Mouse (Mus musculus) cortical plate, adult 2 months (tissue): Measurements from ENCODE around the gene Nr2f2. TPM values are rescaled to one million over a fixed set of nuclear protein-coding genes. Genes with fewer than 3 reads are reported as not detected.

ENCODE experiments used
- H3K27ac ChIP-seq: fragments of 200-500 bp; 2 replicates; pipeline ENCODE4 v1.5.1; 2012; ENCODE audit warnings: low read length, control low read depth, inconsistent platforms; ENCODE audit not compliant: insufficient read depth
- H3K4me1 ChIP-seq: fragments of 200-500 bp; 2 replicates; pipeline ENCODE4 v1.6.1; 2011; ENCODE audit warnings: low read length; ENCODE audit not compliant: control insufficient read depth, insufficient read depth
- H3K4me3 ChIP-seq: fragments of 200-500 bp; 2 replicates; pipeline ENCODE4 v1.5.1; 2011; ENCODE audit warnings: mild to moderate bottlenecking, low read length, control low read depth; ENCODE audit not compliant: insufficient read depth
- CTCF ChIP-seq: fragments of 200-500 bp; IDR thresholded peaks from 2 replicates; pipeline ENCODE4 v1.5.1; 2011; ENCODE audit warnings: mild to moderate bottlenecking, control low read depth, low read length; ENCODE audit not compliant: insufficient read depth; ENCODE audit errors: extremely low read depth
- POLR2A ChIP-seq: fragments of 200-500 bp; IDR thresholded peaks from 2 replicates; pipeline ENCODE4 v1.6.1; 2011; ENCODE audit warnings: mild to moderate bottlenecking, low read length, control low read depth; ENCODE audit not compliant: insufficient read depth; ENCODE audit errors: extremely low read depth
- polyA plus RNA-seq: library from polyadenylated mRNA; depleted of rRNA; stranded (reverse); fragments of >200 nt; gene quantifications from 2 replicates; pipeline ENCODE4 v1.2.3, GENCODE M21; 2012

The Nr2f2 gene
- polyA plus RNA-seq, 1 experiment = 21.2 TPM

GRCm38 (mm10) chr7:70358848-70359591, 7.5 kb downstream of the Nr2f2 start:
- Histone ChIP-seq H3K27ac (peak overlapping the region; percentile 90), H3K4me3 (peak overlapping the region; percentile 61), H3K4me1 (no peaks in the 10 kb centered on the region)
- TF ChIP-seq POLR2A (no peak), CTCF (no peak)

GRCm38 (mm10) chr7:70358020-70358847, 8.3 kb downstream of the Nr2f2 start:
- Histone ChIP-seq H3K4me3 (peak overlapping the region; percentile 61), H3K4me1 (no peaks in the 10 kb centered on the region), H3K27ac (peak overlapping the region; percentile 27)
- TF ChIP-seq POLR2A (no peak), CTCF (no peak)

GRCm38 (mm10) chr7:70357516-70358019, 9.0 kb downstream of the Nr2f2 start:
- H3K4me3 ChIP-seq = peak overlapping the region; percentile 61
- TF ChIP-seq CTCF (no peak), POLR2A (no peak)
- peak overlapping the region; percentile 27 for H3K27ac ChIP-seq
- no peaks in the 10 kb centered on the region for H3K4me1 ChIP-seq

GRCm38 (mm10) chr7:70356691-70357515, 9.6 kb downstream of the Nr2f2 start:
- no peak for TF ChIP-seq POLR2A
- TF ChIP-seq CTCF = no peak
- Histone ChIP-seq H3K4me1 (no peaks in the 10 kb centered on the region), H3K27ac (peak overlapping the region; percentile 27; the same call in 1 of the 2 replicates), H3K4me3 (peak overlapping the region; percentile 36; the same call in 1 of the 2 replicates)

- TF ChIP-seq POLR2A = no peak
- no peak for TF ChIP-seq CTCF
- H3K4me1 ChIP-seq = no peaks in the 10 kb centered on the region
- H3K4me3 ChIP-seq = peak overlapping the region; percentile 36; the same call in 1 of the 2 replicates
- H3K27ac ChIP-seq = peak overlapping the region; percentile 46
Measured at GRCm38 (mm10) chr7:70355691-70356568, 10.6 kb downstream of the Nr2f2 start.

GRCm38 (mm10) chr7:70355357-70355620, 11.2 kb downstream of the Nr2f2 start:
- peak overlapping the region; percentile 29 for H3K4me3 ChIP-seq
- no peak overlapping the region for H3K27ac ChIP-seq
- no peaks in the 10 kb centered on the region for H3K4me1 ChIP-seq
- TF ChIP-seq POLR2A (no peak), CTCF (no peak)

GRCm38 (mm10) chr7:70354606-70355356, 11.8 kb downstream of the Nr2f2 start:
- Histone ChIP-seq H3K4me3 (peak overlapping the region; percentile 29; the same call in 1 of the 2 replicates), H3K27ac (0 out of 2 replicates have a peak overlapping the region, but pooled peaks have one; percentile 35)

GRCm38 (mm10) chr7:70353151-70353550, 13.4 kb downstream of the Nr2f2 start:
- Histone ChIP-seq H3K4me1 (no peaks in the 10 kb centered on the region), H3K4me3 (no peak overlapping the region), H3K27ac (no peak overlapping the region)
- no peak for TF ChIP-seq CTCF

More at GRCm38 (mm10) chr7:70354606-70355356, 11.8 kb downstream of the Nr2f2 start:
- H3K4me1 ChIP-seq = no peaks in the 10 kb centered on the region
- no peak for TF ChIP-seq CTCF
- no peak for TF ChIP-seq POLR2A
